Mouse (Mus musculus): Measurements from ENCODE around the gene Coa5. TPM values are rescaled to one million over a fixed set of nuclear protein-coding genes. Genes with fewer than 3 reads are reported as not detected.

Gene Coa5
- polyA plus RNA-seq, 1 experiment from 2014 or later: 41.4 TPM

DNA sequence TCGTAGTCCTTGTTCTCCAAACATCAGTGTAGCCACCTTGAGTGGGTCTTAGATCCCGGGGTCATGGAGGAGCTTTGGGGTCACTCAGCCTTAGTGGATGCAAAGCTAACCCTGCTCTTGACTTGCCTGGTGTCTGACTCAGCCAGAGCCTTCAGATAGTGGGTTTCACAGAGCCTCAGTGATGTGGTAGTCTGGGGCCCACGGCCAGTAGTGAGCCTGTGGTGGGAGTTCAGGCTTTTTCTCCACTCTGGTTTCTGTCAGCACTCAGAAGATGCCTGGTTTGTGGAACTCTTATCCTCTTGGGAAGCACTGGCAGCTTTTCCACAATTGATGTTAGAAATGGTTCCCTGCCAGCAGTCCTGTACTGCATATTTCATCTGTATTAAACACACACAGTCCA, 45.6 kb downstream of the Coa5 start:
- Histone ChIP-seq H3K27me3 (no peaks in the 10 kb centered on the region), H3K4me1 (peaks cover 5% of the 10 kb centered on the region; the same call in 1 of the 2 replicates), H3K9ac (no peak overlapping the region), H3K9me3 (no peaks in the 10 kb centered on the region), H3K4me3 (no peak overlapping the region), H3K36me3 (no peaks in the 10 kb centered on the region), H3K27ac (no peak overlapping the region), H3K4me2 (no peak overlapping the region)
- 73% methylated on average over 3 of the region's 3 CpGs for WGBS
- no peak for ATAC-seq (ENCODE audit: borderline replicate concordance, extremely low read depth, low FRiP score, low TSS enrichment)

GRCm38 (mm10) chr1:37380913-37381312, 49.0 kb downstream of the Coa5 start:
- H3K9ac ChIP-seq: no peak overlapping the region
- no peaks in the 10 kb centered on the region for H3K27me3 ChIP-seq
- peak; percentile 52; the same call in 1 of the 2 replicates for ATAC-seq (ENCODE audit: borderline replicate concordance, extremely low read depth, low FRiP score, low TSS enrichment)
- no peak overlapping the region for H3K4me3 ChIP-seq
- no peak overlapping the region for H3K4me2 ChIP-seq
- no peaks in the 10 kb centered on the region for H3K9me3 ChIP-seq
- H3K27ac ChIP-seq: no peak overlapping the region
- no peaks in the 10 kb centered on the region for H3K36me3 ChIP-seq
- H3K4me1 ChIP-seq: peaks cover 5% of the 10 kb centered on the region; the same call in 1 of the 2 replicates
- 33% methylated on average over 5 of the region's 5 CpGs for WGBS

DNA sequence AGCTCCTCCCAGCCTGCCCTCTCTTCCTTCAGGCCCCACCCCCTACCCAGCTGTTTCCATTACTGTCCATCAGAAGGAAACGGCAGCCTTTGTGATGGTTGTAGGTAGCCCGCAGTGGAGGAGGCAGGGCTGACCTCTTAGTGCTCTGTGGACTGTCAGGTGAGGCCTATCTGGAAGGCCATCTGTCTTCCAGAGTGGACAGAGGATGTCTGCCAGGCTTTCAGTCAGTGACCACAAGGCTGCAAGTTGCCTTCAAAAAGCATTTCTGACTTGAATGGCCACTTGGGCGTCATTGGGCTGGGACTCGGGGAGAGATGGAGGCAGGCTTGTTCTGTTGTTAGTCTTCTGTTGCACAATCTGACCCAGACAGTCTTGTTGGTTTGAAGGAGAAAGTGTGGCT, 50.4 kb downstream of the Coa5 start:
- ATAC-seq (ENCODE audit: borderline replicate concordance, extremely low read depth, low FRiP score, low TSS enrichment): no peak
- no peak overlapping the region for H3K27ac ChIP-seq
- H3K4me2 ChIP-seq: no peak overlapping the region
- H3K4me3 ChIP-seq: no peak overlapping the region
- H3K9me3 ChIP-seq: no peaks in the 10 kb centered on the region
- no peaks in the 10 kb centered on the region for H3K36me3 ChIP-seq
- no peak overlapping the region for H3K9ac ChIP-seq
- WGBS: 36% methylated on average over 4 of the region's 4 CpGs
- no peaks in the 10 kb centered on the region for H3K27me3 ChIP-seq
- peaks cover 3% of the 10 kb centered on the region; the same call in 1 of the 2 replicates for H3K4me1 ChIP-seq

DNA sequence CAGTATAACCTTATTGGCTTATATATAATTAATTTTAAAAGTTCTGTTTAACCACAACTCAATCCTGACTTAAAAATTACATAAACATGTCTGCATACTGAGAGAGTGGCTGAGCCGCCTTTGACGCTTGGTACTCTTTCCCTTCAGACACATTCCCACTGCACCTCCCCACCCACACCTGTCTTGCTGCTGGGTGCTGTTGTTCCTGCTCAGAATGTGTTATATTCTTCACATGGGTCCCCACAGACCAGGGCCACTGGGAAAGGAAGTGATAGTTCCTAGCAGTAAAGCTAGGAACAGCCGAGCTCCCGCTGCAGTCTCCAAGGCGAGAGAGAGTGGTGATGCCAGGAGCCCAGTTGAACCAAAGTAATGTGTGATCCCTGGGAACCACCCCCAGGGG, 51.8 kb downstream of the Coa5 start:
- Histone ChIP-seq H3K4me2 (no peak overlapping the region), H3K27me3 (no peaks in the 10 kb centered on the region), H3K9ac (no peak overlapping the region), H3K27ac (no peak overlapping the region), H3K4me1 (no peaks in the 10 kb centered on the region), H3K9me3 (no peaks in the 10 kb centered on the region), H3K36me3 (no peaks in the 10 kb centered on the region), H3K4me3 (no peak overlapping the region)
- no peak for ATAC-seq (ENCODE audit: borderline replicate concordance, extremely low read depth, low FRiP score, low TSS enrichment)
- 87% methylated on average over 5 of the region's 5 CpGs for WGBS

DNA sequence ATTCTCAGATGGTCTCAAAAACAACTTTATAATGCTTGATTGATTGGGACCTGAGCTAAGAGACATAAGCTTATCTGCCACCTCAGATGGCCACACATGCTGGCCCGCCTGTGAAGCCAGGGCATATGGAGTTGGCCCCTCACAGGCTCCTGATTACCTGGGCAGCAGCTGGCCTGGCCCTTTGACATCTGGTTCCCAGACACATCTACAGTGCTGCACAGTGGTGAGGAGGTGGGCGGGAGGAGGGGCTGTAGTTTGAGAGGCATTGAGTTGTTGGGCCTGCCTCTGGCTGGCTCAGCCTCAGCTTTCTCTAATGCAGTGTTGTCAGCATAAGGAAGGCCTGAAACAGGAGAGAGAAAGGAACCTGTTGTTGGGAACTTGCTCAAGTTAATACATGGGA, 53.2 kb downstream of the Coa5 start:
- H3K27me3 ChIP-seq: no peaks in the 10 kb centered on the region
- no peaks in the 10 kb centered on the region for H3K9me3 ChIP-seq
- 83% methylated on average over 2 of the region's 2 CpGs for WGBS
- no peak overlapping the region for H3K9ac ChIP-seq
- H3K4me1 ChIP-seq: no peaks in the 10 kb centered on the region
- no peaks in the 10 kb centered on the region for H3K36me3 ChIP-seq
- ATAC-seq (ENCODE audit: borderline replicate concordance, extremely low read depth, low FRiP score, low TSS enrichment): no peak
- no peak overlapping the region for H3K4me2 ChIP-seq
- no peak overlapping the region for H3K27ac ChIP-seq
- no peak overlapping the region for H3K4me3 ChIP-seq

DNA sequence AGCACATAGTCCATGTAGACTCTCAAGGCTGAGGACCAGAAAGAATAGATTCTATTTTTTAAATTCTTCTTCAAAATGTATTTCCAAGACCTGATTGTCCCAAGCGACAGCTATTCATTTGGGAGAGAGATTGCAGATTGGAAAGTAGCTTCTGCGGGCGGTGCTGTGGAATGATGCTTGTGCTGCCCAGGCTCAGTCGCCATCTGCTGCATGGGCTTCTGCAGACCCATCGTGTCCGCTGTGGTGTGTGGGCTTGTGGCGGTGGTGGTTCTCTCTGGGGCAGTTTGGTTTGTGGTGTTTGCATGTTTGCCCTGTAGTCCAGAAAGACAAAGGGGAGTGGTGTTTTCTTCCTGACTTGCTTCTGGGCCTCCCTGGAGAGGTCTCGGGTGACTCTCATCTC, 53.7 kb downstream of the Coa5 start:
- no peaks in the 10 kb centered on the region for H3K4me1 ChIP-seq
- 90% methylated on average over 8 of the region's 8 CpGs for WGBS
- no peak overlapping the region for H3K27ac ChIP-seq
- no peak overlapping the region for H3K9ac ChIP-seq
- H3K27me3 ChIP-seq: no peaks in the 10 kb centered on the region
- no peak overlapping the region for H3K4me2 ChIP-seq
- H3K36me3 ChIP-seq: no peaks in the 10 kb centered on the region
- no peak for ATAC-seq (ENCODE audit: borderline replicate concordance, extremely low read depth, low FRiP score, low TSS enrichment)
- no peaks in the 10 kb centered on the region for H3K9me3 ChIP-seq
- H3K4me3 ChIP-seq: no peak overlapping the region

GRCm38 (mm10) chr1:37368768-37369385, 61.0 kb downstream of the Coa5 start:
- H3K4me1 ChIP-seq: no peaks in the 10 kb centered on the region
- no peaks in the 10 kb centered on the region for H3K27me3 ChIP-seq
- 80% methylated on average over 7 of the region's 7 CpGs for WGBS
- H3K36me3 ChIP-seq: peaks cover 3% of the 10 kb centered on the region; the same call in 1 of the 2 replicates
- no peak overlapping the region for H3K4me2 ChIP-seq
- no peak overlapping the region for H3K27ac ChIP-seq
- H3K4me3 ChIP-seq: no peak overlapping the region
- no peak overlapping the region for H3K9ac ChIP-seq
- ATAC-seq (ENCODE audit: borderline replicate concordance, extremely low read depth, low FRiP score, low TSS enrichment): no peak
- no peaks in the 10 kb centered on the region for H3K9me3 ChIP-seq

- Histone ChIP-seq H3K9me3 (no peaks in the 10 kb centered on the region), H3K4me2 (no peak overlapping the region), H3K9ac (no peak overlapping the region), H3K27ac (no peak overlapping the region), H3K27me3 (no peaks in the 10 kb centered on the region), H3K4me3 (no peak overlapping the region), H3K36me3 (peaks cover 3% of the 10 kb centered on the region; the same call in 1 of the 2 replicates), H3K4me1 (no peaks in the 10 kb centered on the region)
- WGBS: 93% methylated on average over 10 of the region's 10 CpGs
- ATAC-seq (ENCODE audit: borderline replicate concordance, extremely low read depth, low FRiP score, low TSS enrichment): no peak
These were observed 61.8 kb downstream of the Coa5 start for GRCm38 (mm10) chr1:37368125-37368524.

Other genes starting within 250 kb of the Coa5 start
- gene Cnga3, start 215.7 kb downstream of the Coa5 start, polyA plus RNA-seq (2015; fragmentation: Nextera tagmentation; extraction: Ambion mirVana): not detected in 2 replicates
- gene Inpp4a, start 130.2 kb downstream of the Coa5 start, polyA plus RNA-seq (2015; fragmentation: Nextera tagmentation; extraction: Ambion mirVana): 12.0 and 13.6 TPM in 2 replicates
- 140 and 142 TPM in 2 replicates for gene Unc50, start within 50 bp of the Coa5 start, polyA plus RNA-seq (2015; fragmentation: Nextera tagmentation; extraction: Ambion mirVana)
- 5.7 and 6.3 TPM in 2 replicates for gene Mgat4a, start 110.9 kb upstream of the Coa5 start, polyA plus RNA-seq (2015; fragmentation: Nextera tagmentation; extraction: Ambion mirVana)

Data from lung, embryonic 15.5 days (tissue).